Mouse (Mus musculus) liver, adult (tissue): ENCODE results near the gene Nup93.

Experiments used
- GATA4 ChIP-seq: IDR thresholded peaks from 2 replicates; pipeline ENCODE4 v1.6.1; 2014; ENCODE audit warnings: mild to moderate bottlenecking, low read length; ENCODE audit not compliant: insufficient replicate concordance

Gene Nup93

DNA sequence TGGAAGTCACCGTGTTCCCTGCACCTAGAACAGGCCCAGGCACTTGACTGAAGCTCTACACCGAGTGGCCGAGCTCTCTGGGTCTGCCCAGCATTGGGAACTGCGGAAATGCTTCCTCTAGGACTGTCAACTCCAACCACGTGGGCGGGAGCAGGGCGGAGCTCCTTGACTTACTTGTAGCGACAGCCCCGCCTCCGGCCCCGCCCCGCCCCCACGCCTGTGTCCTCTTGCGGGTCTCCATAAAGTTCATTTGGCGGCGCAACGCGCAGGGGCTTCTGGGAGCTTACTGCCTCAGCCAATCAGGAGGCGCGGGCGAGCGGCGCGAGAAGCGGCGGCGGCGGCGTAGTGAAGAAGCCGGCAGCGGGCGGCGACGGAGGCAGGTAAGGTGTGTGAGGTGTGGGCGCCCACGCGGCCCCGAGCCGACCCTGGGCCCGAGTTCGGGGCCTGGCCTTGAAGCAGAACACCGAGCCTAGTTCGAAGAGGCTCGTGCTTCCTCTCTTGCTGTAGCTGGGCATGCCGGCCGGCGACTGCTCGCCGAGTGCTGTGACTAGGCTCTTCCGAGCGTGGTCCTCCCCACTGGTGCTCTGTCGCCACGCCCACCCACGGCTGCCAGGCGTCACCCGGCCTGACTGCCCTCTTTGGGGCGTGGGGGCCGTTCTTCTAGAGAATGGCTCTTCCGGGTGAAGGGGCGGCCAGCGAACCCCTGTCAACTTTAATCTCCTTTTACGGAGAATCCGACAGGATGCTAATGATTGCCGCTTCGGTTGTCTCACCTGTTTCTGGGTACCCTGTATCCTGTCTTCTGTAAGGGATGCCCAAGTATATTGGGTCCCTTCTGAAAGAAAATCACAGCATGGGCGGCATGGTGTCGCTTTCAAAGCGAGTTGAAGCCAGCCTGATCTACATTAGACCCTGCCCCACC is at the start of gene Nup93:
Gene Nup93, plus strand, starts transcription at position 313 of the 922 bp plus-strand sequence.
- TF ChIP-seq GATA4 = no peak; the same call in 1 of the 2 replicates

GRCm38 (mm10) chr8:94167244-94167643 is 47.1 kb upstream of the Nup93 start:
- TF ChIP-seq GATA4 = no peak

- TF ChIP-seq GATA4 = no peak
Observed at GRCm38 (mm10) chr8:94169547-94169946, 44.8 kb upstream of the Nup93 start.

- TF ChIP-seq GATA4 = peak; percentile 48; the same call in 1 of the 2 replicates
Observed at GRCm38 (mm10) chr8:94171321-94171755, 43.0 kb upstream of the Nup93 start.

GRCm38 (mm10) chr8:94172075-94172808 is 42.1 kb upstream of the Nup93 start, which contains the start of gene Mt2:
Gene Mt2, plus strand, starts transcription at chr8:94172664.
- TF ChIP-seq GATA4 = no peak

- TF ChIP-seq GATA4 = no peak
Observed at GRCm38 (mm10) chr8:94172809-94173732, 41.3 kb upstream of the Nup93 start.

DNA sequence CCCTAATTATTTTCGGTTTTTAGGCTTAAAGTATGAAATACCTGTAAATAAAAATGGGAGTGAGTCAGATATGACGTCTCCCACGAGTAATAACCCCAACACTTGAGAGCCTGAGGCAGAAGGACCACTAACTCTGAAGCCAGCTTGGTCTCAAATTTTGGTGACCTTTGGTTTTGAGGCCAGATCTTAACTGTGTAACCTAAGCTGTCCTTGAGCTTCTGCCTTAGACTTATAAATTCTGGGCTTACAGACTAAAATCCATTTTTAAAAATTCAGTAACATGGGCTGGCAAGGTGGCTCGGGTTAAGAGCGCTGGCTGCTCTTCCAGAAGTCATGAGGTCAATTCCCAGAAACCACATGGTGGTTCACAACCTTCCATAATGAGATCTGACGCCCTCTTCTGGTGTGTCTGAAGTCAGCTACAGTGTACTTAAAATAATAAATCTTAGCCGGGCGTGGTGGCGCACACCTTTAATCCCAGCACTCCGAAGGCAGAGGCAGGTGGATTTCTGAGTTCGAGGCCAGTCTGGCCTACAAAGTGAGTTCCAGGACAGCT is 40.4 kb upstream of the Nup93 start:
- no peak for TF ChIP-seq GATA4

GRCm38 (mm10) chr8:94174619-94175213 is 39.6 kb upstream of the Nup93 start:
- no peak for TF ChIP-seq GATA4

- TF ChIP-seq GATA4 = no peak
Observed at GRCm38 (mm10) chr8:94177716-94178390, 36.5 kb upstream of the Nup93 start.

DNA sequence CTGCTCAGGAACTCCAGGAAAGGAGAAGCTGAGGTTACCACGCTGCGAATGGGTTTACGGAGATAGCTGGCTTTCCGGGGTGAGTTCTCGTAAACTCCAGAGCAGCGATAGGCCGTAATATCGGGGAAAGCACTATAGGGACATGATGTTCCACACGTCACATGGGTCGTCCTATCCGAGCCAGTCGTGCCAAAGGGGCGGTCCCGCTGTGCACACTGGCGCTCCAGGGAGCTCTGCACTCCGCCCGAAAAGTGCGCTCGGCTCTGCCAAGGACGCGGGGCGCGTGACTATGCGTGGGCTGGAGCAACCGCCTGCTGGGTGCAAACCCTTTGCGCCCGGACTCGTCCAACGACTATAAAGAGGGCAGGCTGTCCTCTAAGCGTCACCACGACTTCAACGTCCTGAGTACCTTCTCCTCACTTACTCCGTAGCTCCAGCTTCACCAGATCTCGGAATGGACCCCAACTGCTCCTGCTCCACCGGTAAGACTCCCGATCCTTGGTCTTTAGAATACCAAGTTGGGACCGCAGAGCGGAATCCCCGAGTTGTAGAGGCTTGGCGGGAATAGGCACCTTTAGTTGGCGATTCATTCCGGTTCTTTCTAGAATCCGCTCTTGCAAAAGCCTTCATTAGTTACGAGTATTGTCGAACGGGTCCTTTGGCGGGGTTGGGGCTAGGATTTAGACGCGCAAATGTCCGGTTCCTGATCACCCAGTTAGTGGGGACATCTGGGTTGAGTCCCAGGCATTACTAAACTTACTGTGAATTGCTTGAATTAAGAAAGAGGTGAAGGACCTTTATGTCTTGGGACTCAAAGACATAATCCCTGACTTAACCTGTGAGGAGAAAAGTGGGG is 35.3 kb upstream of the Nup93 start, which contains the start of gene Mt1:
Gene Mt1, plus strand, starts transcription at position 226 of the 856 bp plus-strand sequence.
- peak; percentile 93; the same call in 1 of the 2 replicates for TF ChIP-seq GATA4

DNA sequence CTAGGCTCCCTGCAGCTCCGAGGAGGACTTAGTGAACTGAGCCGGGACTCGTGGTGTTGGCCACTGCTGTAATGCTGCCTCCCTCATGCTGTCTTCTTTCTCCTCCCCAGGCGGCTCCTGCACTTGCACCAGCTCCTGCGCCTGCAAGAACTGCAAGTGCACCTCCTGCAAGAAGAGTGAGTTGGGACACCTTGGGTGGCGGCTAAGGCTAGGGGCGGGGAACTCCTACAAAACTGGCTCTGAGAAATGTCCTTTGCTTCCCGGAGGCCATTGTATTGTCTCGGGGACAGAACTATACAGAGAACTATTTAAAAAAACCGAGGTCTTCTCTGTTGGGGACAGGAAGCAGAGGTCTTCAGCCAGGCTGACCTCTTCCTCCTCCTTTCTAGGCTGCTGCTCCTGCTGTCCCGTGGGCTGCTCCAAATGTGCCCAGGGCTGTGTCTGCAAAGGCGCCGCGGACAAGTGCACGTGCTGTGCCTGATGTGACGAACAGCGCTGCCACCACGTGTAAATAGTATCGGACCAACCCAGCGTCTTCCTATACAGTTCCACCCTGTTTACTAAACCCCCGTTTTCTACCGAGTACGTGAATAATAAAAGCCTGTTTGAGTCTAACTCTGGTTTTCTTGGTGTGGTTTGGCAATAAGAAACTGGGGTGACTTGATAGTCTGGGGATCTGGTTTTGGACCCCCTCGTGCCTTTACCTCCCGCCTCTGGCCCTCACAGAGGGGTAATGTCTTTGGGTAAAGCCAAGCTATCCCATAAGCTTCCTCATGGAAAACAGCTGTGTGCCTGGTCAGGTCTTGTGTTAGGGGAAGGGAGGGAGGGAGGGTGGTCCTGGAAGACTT is 34.4 kb upstream of the Nup93 start:
- no peak for TF ChIP-seq GATA4

DNA sequence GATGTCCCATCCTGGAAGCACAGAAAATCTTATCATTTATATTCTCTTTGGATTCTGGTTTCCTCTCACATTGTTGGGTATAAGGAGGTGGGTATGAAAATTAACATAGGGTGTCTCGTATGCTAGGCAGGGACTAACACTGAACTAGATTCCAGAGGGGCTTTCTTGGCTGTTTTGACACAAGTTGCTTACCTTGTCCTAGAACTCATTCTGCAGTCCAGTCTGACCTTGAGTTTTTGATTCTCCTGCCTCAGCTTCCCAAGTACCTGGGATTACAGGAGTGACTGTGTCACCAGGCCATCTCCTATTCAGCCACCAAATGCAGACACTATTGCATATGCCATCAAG is 33.8 kb upstream of the Nup93 start:
- TF ChIP-seq GATA4 = no peak
